Mouse (Mus musculus) megakaryocyte, embryonic 14.5 days (primary cell): Measurements from ENCODE around the gene Slco2b1.

Source experiments
- FLI1 ChIP-seq: IDR thresholded peaks from 2 replicates; pipeline ENCODE4 v1.6.1; 2012; ENCODE audit warnings: low read length, inconsistent platforms, mixed read lengths
- GATA1 ChIP-seq: IDR thresholded peaks from 3 replicates; pipeline ENCODE4 v1.6.1; 2012; ENCODE audit warnings: mixed read lengths, low read length, inconsistent platforms, borderline replicate concordance

GRCm38 (mm10) chr7:99729973-99730372 lies 18.8 kb upstream of the Slco2b1 start, which contains the start of gene Olfr520:
- TF ChIP-seq FLI1 (no peak), GATA1 (no peak)
